ENCODE assay signal across 28 mouse cellular contexts in genomic region chr11:119672775-119673174, GRCm38 (mm10).
DNase-seq lines count a peak whose midpoint lies in the region; ATAC-seq and TF ChIP-seq lines count a peak whose summit lies in the region.
"Had no signal": no experiment of that assay in that cellular context is flagged by ENCODE, and none has a peak within 500 bp of the region (broad histone marks: within the 10 kb centered on the region; RNA-seq: fewer than 3 reads in every experiment).

No protein-coding gene starts in this region.

- no peak overlapping the region for H3K27ac ChIP-seq in intestine, embryonic 16.5 days (ENCODE audit: low read length)
- H3K27ac ChIP-seq in intestine, embryonic 15.5 days = no peak overlapping the region
- peak overlapping the region; percentile 86; the same call in 1 of the 2 replicates for H3K27ac ChIP-seq in neural tube, embryonic 13.5 days (replicated peaks)
- H3K27ac ChIP-seq in liver, embryonic 14.5 days = no peak overlapping the region
- no peak overlapping the region for H3K27ac ChIP-seq in midbrain, embryonic 15.5 days
- H3K27ac ChIP-seq: forebrain, embryonic 12.5 days; forebrain, embryonic 15.5 days; heart, embryonic 15.5 days; hindbrain, embryonic 10.5 days; hindbrain, embryonic 13.5 days had no signal

- no peak overlapping the region for H3K4me2 ChIP-seq in intestine, embryonic 16.5 days (ENCODE audit: low read depth, low read length)
- H3K4me2 ChIP-seq in intestine, embryonic 15.5 days (replicated peaks) = no peak overlapping the region
- H3K4me2 ChIP-seq in neural tube, embryonic 13.5 days = no peak overlapping the region
- H3K4me2 ChIP-seq in liver, embryonic 14.5 days (ENCODE audit: low read depth) = peak overlapping the region; percentile 59
- no peak overlapping the region for H3K4me2 ChIP-seq in midbrain, embryonic 15.5 days
- H3K4me2 ChIP-seq: forebrain, embryonic 12.5 days; forebrain, embryonic 15.5 days; heart, embryonic 12.5 days; heart, embryonic 15.5 days; hindbrain, embryonic 13.5 days had no signal

- peaks cover 16% of the 10 kb centered on the region for H3K4me1 ChIP-seq in intestine, embryonic 16.5 days (ENCODE audit: control insufficient read depth, insufficient read depth, low read length)
- H3K4me1 ChIP-seq in intestine, embryonic 15.5 days (replicated peaks) = peaks cover 11% of the 10 kb centered on the region; the same call in 1 of the 2 replicates
- peaks cover 45% of the 10 kb centered on the region for H3K4me1 ChIP-seq in neural tube, embryonic 13.5 days (replicated peaks)
- peaks cover 77% of the 10 kb centered on the region for H3K4me1 ChIP-seq in G1E (ENCODE audit: insufficient read depth, low read depth, low read length)
- H3K4me1 ChIP-seq in liver, embryonic 14.5 days (replicated peaks; ENCODE audit: control insufficient read depth in 2 of 2, insufficient read depth in 2 of 2, low read length in 1 of 2) = peaks cover 22 to 59% of the 10 kb centered on the region in 2 experiments
- H3K4me1 ChIP-seq in midbrain, embryonic 15.5 days = peaks cover 11% of the 10 kb centered on the region; the same call in 1 of the 2 replicates

- 0 out of 2 replicates have a peak, but pooled peaks cover 5% of the 10 kb centered on the region for H3K36me3 ChIP-seq in intestine, embryonic 16.5 days (ENCODE audit: control insufficient read depth, insufficient read depth, low read length)
- no peaks in the 10 kb centered on the region for H3K36me3 ChIP-seq in intestine, embryonic 15.5 days
- no peaks in the 10 kb centered on the region for H3K36me3 ChIP-seq in neural tube, embryonic 13.5 days
- peaks cover 68% of the 10 kb centered on the region for H3K36me3 ChIP-seq in G1E (replicated peaks)
- no peaks in the 10 kb centered on the region for H3K36me3 ChIP-seq in liver, embryonic 14.5 days (replicated peaks; ENCODE audit: control insufficient read depth, insufficient read depth, low read depth)
- no peaks in the 10 kb centered on the region for H3K36me3 ChIP-seq in midbrain, embryonic 15.5 days (replicated peaks)
- H3K36me3 ChIP-seq: forebrain, embryonic 12.5 days; forebrain, embryonic 15.5 days; heart, embryonic 12.5 days; heart, embryonic 15.5 days; hindbrain, embryonic 13.5 days had no signal

- TF ChIP-seq EP300 in liver, embryonic 14.5 days (IDR thresholded peaks at IDR 0.05; ENCODE audit: low read depth) = no peak

- DNase-seq in neural tube, embryonic 10.5 days (ENCODE audit: extremely low spot score, low spot score) = no peak
- DNase-seq in G1E (ENCODE audit: low spot score) = no peak
- no peak for DNase-seq in liver, embryonic 14.5 days (ENCODE audit: low read depth in 3 of 3, low spot score in 3 of 3)
- no peak for DNase-seq in adrenal gland, adult 18-20 months (ENCODE audit: low spot score in 2 of 2)
- DNase-seq: adrenal gland, adult 8-10 months; adrenal gland, postnatal 25 days; B cell, adult 2 months; cerebellum, adult 11-12 months; cerebellum, adult 8-10 months; cerebellum, postnatal 10 days; cerebellum, postnatal 36 days; embryo, embryonic 11 days; gastrocnemius, postnatal 25 days; heart, adult 18-20 months; heart, postnatal 10 days; heart, postnatal 36 days had no signal

- TF ChIP-seq CTCF in G1E (IDR thresholded peaks at IDR 0.05; ENCODE audit: low read depth, low read length) = no peak
- no peak for TF ChIP-seq CTCF in liver, embryonic 14.5 days (IDR thresholded peaks at IDR 0.05; ENCODE audit: low read depth)

- H3K9ac ChIP-seq in intestine, embryonic 16.5 days (ENCODE audit: low read depth, low read length) = no peak overlapping the region
- H3K9ac ChIP-seq in intestine, embryonic 15.5 days = no peak overlapping the region
- H3K9ac ChIP-seq in neural tube, embryonic 13.5 days = no peak overlapping the region
- H3K9ac ChIP-seq in liver, embryonic 14.5 days (replicated peaks) = no peak overlapping the region
- no peak overlapping the region for H3K9ac ChIP-seq in midbrain, embryonic 15.5 days
- H3K9ac ChIP-seq: forebrain, embryonic 12.5 days; forebrain, embryonic 15.5 days; heart, embryonic 12.5 days; heart, embryonic 15.5 days; hindbrain, embryonic 13.5 days had no signal

- no peak overlapping the region for H3K4me3 ChIP-seq in intestine, embryonic 16.5 days (ENCODE audit: low read length)
- no peak overlapping the region for H3K4me3 ChIP-seq in intestine, embryonic 15.5 days (replicated peaks)
- no peak overlapping the region for H3K4me3 ChIP-seq in neural tube, embryonic 13.5 days
- peak overlapping the region; percentile 34; the same call in 1 of the 2 replicates for H3K4me3 ChIP-seq in G1E (ENCODE audit: low read depth, low read length)
- peak overlapping the region in 1 of 2 experiments; percentile 50; a peak in 2 of 4 replicates for H3K4me3 ChIP-seq in liver, embryonic 14.5 days (ENCODE audit: insufficient read depth in 1 of 2, low read depth in 2 of 2, low read length in 2 of 2)
- no peak overlapping the region for H3K4me3 ChIP-seq in midbrain, embryonic 15.5 days
- H3K4me3 ChIP-seq: forebrain, embryonic 12.5 days; forebrain, embryonic 15.5 days; heart, embryonic 12.5 days; heart, embryonic 15.5 days; hindbrain, embryonic 10.5 days; hindbrain, embryonic 13.5 days had no signal

- H3K9me3 ChIP-seq in intestine, embryonic 16.5 days (ENCODE audit: control insufficient read depth, low read length) = no peaks in the 10 kb centered on the region; the same call in 1 of the 2 replicates
- no peaks in the 10 kb centered on the region for H3K9me3 ChIP-seq in intestine, embryonic 15.5 days
- H3K9me3 ChIP-seq in neural tube, embryonic 13.5 days = no peaks in the 10 kb centered on the region
- H3K9me3 ChIP-seq in G1E (replicated peaks) = no peaks in the 10 kb centered on the region; the same call in 1 of the 2 replicates
- no peaks in the 10 kb centered on the region; the same call in 1 of the 2 replicates for H3K9me3 ChIP-seq in liver, embryonic 14.5 days (ENCODE audit: control insufficient read depth, low read length)
- H3K9me3 ChIP-seq in midbrain, embryonic 15.5 days = no peaks in the 10 kb centered on the region
- H3K9me3 ChIP-seq: forebrain, embryonic 15.5 days; heart, embryonic 15.5 days; hindbrain, embryonic 10.5 days; hindbrain, embryonic 13.5 days had no signal

- H3K27me3 ChIP-seq in intestine, embryonic 16.5 days (replicated peaks; ENCODE audit: control insufficient read depth, insufficient read depth, low read length) = no peaks in the 10 kb centered on the region
- no peaks in the 10 kb centered on the region for H3K27me3 ChIP-seq in intestine, embryonic 15.5 days (replicated peaks)
- no peaks in the 10 kb centered on the region for H3K27me3 ChIP-seq in neural tube, embryonic 13.5 days
- H3K27me3 ChIP-seq in G1E (ENCODE audit: insufficient read depth, low read length) = no peaks in the 10 kb centered on the region
- no peaks in the 10 kb centered on the region for H3K27me3 ChIP-seq in liver, embryonic 14.5 days (ENCODE audit: control insufficient read depth, insufficient read depth, low read length)
- no peaks in the 10 kb centered on the region for H3K27me3 ChIP-seq in midbrain, embryonic 15.5 days (replicated peaks)
- H3K27me3 ChIP-seq: CH12.LX; forebrain, embryonic 12.5 days; forebrain, embryonic 15.5 days; heart, embryonic 12.5 days; heart, embryonic 15.5 days; hindbrain, embryonic 13.5 days had no signal

- WGBS in intestine, embryonic 16.5 days = 48% methylated on average over 4 of the region's 4 CpGs
- 53% methylated on average over 4 of the region's 4 CpGs for WGBS in intestine, embryonic 15.5 days
- WGBS in neural tube, embryonic 13.5 days = 84% methylated on average over 4 of the region's 4 CpGs
- WGBS in liver, embryonic 14.5 days (ENCODE audit: insufficient replicate concordance) = 46% methylated on average over 4 of the region's 4 CpGs
- 85% methylated on average over 4 of the region's 4 CpGs for WGBS in midbrain, embryonic 15.5 days

- ATAC-seq in intestine, embryonic 16.5 days = peak; percentile 55; the same call in 1 of the 2 replicates
- ATAC-seq in intestine, embryonic 15.5 days = no peak
- ATAC-seq in neural tube, embryonic 13.5 days (ENCODE audit: low read depth) = no peak
- ATAC-seq in G1E (ENCODE audit: extremely low read depth, insufficient number of reproducible peaks, low FRiP score, poor library complexity, severe bottlenecking) = no peak
- ATAC-seq in liver, embryonic 14.5 days (ENCODE audit: insufficient read depth) = no peak
- no peak for ATAC-seq in midbrain, embryonic 15.5 days (replicated peaks)
- ATAC-seq: forebrain, embryonic 15.5 days; hindbrain, embryonic 16.5 days had no signal
